Mouse (Mus musculus) forebrain, embryonic 14.5 days (tissue): ENCODE results near the gene Clspn. TPM values are rescaled to one million over a fixed set of nuclear protein-coding genes. Genes with fewer than 3 reads are reported as not detected.

Source experiments
- ATAC-seq: fragments of 200-750 bp; cut with Nextera tagmentation; 2 replicates; pipeline ENCODE4 v1.8.0; 2017; ENCODE audit warnings: mild to moderate bottlenecking, moderate library complexity
- DNase-seq: peaks from one replicate; pipeline ENCODE4 v3.0.0-alpha.2; 2015; ENCODE audit warnings: low spot score
- H3K27ac ChIP-seq: fragments of 300-500 bp; sonication (generic); 2 replicates; pipeline ENCODE4 v1.5.1; 2014; ENCODE audit warnings: low read depth, mild to moderate bottlenecking, control low read depth, low read length, moderate library complexity
- H3K27me3 ChIP-seq: fragments of 300-500 bp; sonication (generic); replicated peaks from 2 replicates; pipeline ENCODE4 v1.6.1; 2014; ENCODE audit warnings: low read length, control low read depth, mixed read lengths; ENCODE audit not compliant: control insufficient read depth, insufficient read depth
- H3K36me3 ChIP-seq: fragments of 300-500 bp; sonication (generic); 2 replicates; pipeline ENCODE4 v1.6.1; 2014; ENCODE audit warnings: low read length, control low read depth; ENCODE audit not compliant: control insufficient read depth, insufficient read depth
- H3K4me1 ChIP-seq: fragments of 300-500 bp; sonication (generic); 2 replicates; pipeline ENCODE4 v1.6.1; 2014; ENCODE audit warnings: antibody characterized with exemption, low read length, control low read depth; ENCODE audit not compliant: control insufficient read depth, insufficient read depth
- H3K4me2 ChIP-seq: fragments of 300-500 bp; sonication (generic); 2 replicates; pipeline ENCODE4 v1.6.1; 2014; ENCODE audit warnings: mild to moderate bottlenecking, control low read depth, low read length
- H3K4me3 ChIP-seq: fragments of 300-500 bp; sonication (generic); 2 replicates; pipeline ENCODE4 v1.5.1; 2014; ENCODE audit warnings: low read depth, low read length, control low read depth
- H3K9ac ChIP-seq: fragments of 300-500 bp; sonication (generic); 2 replicates; pipeline ENCODE4 v1.6.1; 2014; ENCODE audit warnings: mild to moderate bottlenecking, low read length, control low read depth, moderate library complexity
- H3K9me3 ChIP-seq: fragments of 300-500 bp; sonication (generic); replicated peaks from 2 replicates; pipeline ENCODE4 v1.6.1; 2016; ENCODE audit warnings: low read length, control low read depth, mixed read lengths; ENCODE audit not compliant: control insufficient read depth
- WGBS: fragments of 180-500 bp; shearing (Covaris S2); extraction: QIAGEN DNeasy Blood & Tissue Kit; methylation state at CpG from one replicate; pipeline ENCODE4 v1.1.7; 2014; 5-methylcytosine and 5-hydroxymethylcytosine counted together
- polyA plus RNA-seq: library from polyadenylated mRNA; unstranded; fragments of >200 nt; fragmentation: Nextera tagmentation; extraction: Ambion mirVana; gene quantifications from 2 replicates; pipeline ENCODE4 v1.2.1, GENCODE M21; 2014

Clspn gene
- polyA plus RNA-seq, 1 experiment from 2014 or later: 20.1 TPM

- 68% methylated on average over 7 of the region's 7 CpGs for WGBS
- H3K36me3 ChIP-seq: no peaks in the 10 kb centered on the region
Observed at GRCm38 (mm10) chr4:126552136-126552535, 4.6 kb upstream of the Clspn start.

GRCm38 (mm10) chr4:126553105-126553504 is 3.6 kb upstream of the Clspn start:
- WGBS: 62% methylated on average over 8 of the region's 8 CpGs
- Histone ChIP-seq H3K9me3 (no peaks in the 10 kb centered on the region), H3K4me1 (peaks cover 4% of the 10 kb centered on the region; the same call in 1 of the 2 replicates), H3K4me2 (no peak overlapping the region), H3K36me3 (no peaks in the 10 kb centered on the region), H3K27ac (no peak overlapping the region), H3K4me3 (no peak overlapping the region), H3K27me3 (no peaks in the 10 kb centered on the region), H3K9ac (no peak overlapping the region)
- no peak for ATAC-seq
- peak; percentile 12 for DNase-seq

More at GRCm38 (mm10) chr4:126552136-126552535, 4.6 kb upstream of the Clspn start:
- DNase-seq (peak; percentile 39), ATAC-seq (no peak)
- Histone ChIP-seq H3K9ac (no peak overlapping the region), H3K4me1 (peaks cover 4% of the 10 kb centered on the region; the same call in 1 of the 2 replicates), H3K27ac (no peak overlapping the region), H3K9me3 (no peaks in the 10 kb centered on the region), H3K4me2 (no peak overlapping the region), H3K27me3 (no peaks in the 10 kb centered on the region), H3K4me3 (no peak overlapping the region)

GRCm38 (mm10) chr4:126553685-126554084 is 3.0 kb upstream of the Clspn start:
- Histone ChIP-seq H3K4me1 (peaks cover 6% of the 10 kb centered on the region), H3K27me3 (no peaks in the 10 kb centered on the region), H3K36me3 (no peaks in the 10 kb centered on the region), H3K9ac (no peak overlapping the region), H3K27ac (no peak overlapping the region), H3K4me2 (no peak overlapping the region), H3K9me3 (no peaks in the 10 kb centered on the region), H3K4me3 (no peak overlapping the region)
- ATAC-seq: no peak
- DNase-seq: no peak
- WGBS: 95% methylated on average over 1 of the region's 1 CpGs

- no peaks in the 10 kb centered on the region for H3K27me3 ChIP-seq
- peaks cover 6% of the 10 kb centered on the region for H3K4me1 ChIP-seq
- no peak overlapping the region for H3K9ac ChIP-seq
- no peak overlapping the region for H3K27ac ChIP-seq
- H3K36me3 ChIP-seq: no peaks in the 10 kb centered on the region
- ATAC-seq (no peak), DNase-seq (peak; percentile 74)
- no peaks in the 10 kb centered on the region for H3K9me3 ChIP-seq
- H3K4me2 ChIP-seq: no peak overlapping the region
- no peak overlapping the region for H3K4me3 ChIP-seq
- 31% methylated on average over 3 of the region's 3 CpGs for WGBS
Observed at GRCm38 (mm10) chr4:126554462-126554861, 2.3 kb upstream of the Clspn start.

GRCm38 (mm10) chr4:126563798-126564197 is 7.1 kb downstream of the Clspn start:
- H3K27me3 ChIP-seq: no peaks in the 10 kb centered on the region
- ATAC-seq (no peak), DNase-seq (no peak)
- H3K4me2 ChIP-seq: no peak overlapping the region
- 92% methylated on average over 6 of the region's 6 CpGs for WGBS
- no peak overlapping the region for H3K9ac ChIP-seq
- H3K9me3 ChIP-seq: no peaks in the 10 kb centered on the region
- no peak overlapping the region for H3K4me3 ChIP-seq
- H3K27ac ChIP-seq: no peak overlapping the region
- peaks cover 57% of the 10 kb centered on the region for H3K36me3 ChIP-seq
- H3K4me1 ChIP-seq: no peaks in the 10 kb centered on the region

- ATAC-seq (no peak), DNase-seq (no peak)
- Histone ChIP-seq H3K36me3 (peaks cover 54% of the 10 kb centered on the region), H3K27ac (no peak overlapping the region), H3K4me3 (no peak overlapping the region), H3K27me3 (no peaks in the 10 kb centered on the region), H3K4me2 (no peak overlapping the region), H3K9me3 (no peaks in the 10 kb centered on the region), H3K4me1 (no peaks in the 10 kb centered on the region), H3K9ac (no peak overlapping the region)
- WGBS: 97% methylated on average over 4 of the region's 4 CpGs
Observed at GRCm38 (mm10) chr4:126567243-126567642, 10.5 kb downstream of the Clspn start.

GRCm38 (mm10) chr4:126569783-126570182 is 13.0 kb downstream of the Clspn start:
- Histone ChIP-seq H3K36me3 (peaks cover 67% of the 10 kb centered on the region), H3K4me3 (no peak overlapping the region), H3K27ac (no peak overlapping the region), H3K9me3 (no peaks in the 10 kb centered on the region), H3K4me2 (no peak overlapping the region), H3K27me3 (no peaks in the 10 kb centered on the region), H3K9ac (no peak overlapping the region), H3K4me1 (no peaks in the 10 kb centered on the region)
- no peak for DNase-seq
- no peak for ATAC-seq
- WGBS: 98% methylated on average over 3 of the region's 3 CpGs

DNA sequence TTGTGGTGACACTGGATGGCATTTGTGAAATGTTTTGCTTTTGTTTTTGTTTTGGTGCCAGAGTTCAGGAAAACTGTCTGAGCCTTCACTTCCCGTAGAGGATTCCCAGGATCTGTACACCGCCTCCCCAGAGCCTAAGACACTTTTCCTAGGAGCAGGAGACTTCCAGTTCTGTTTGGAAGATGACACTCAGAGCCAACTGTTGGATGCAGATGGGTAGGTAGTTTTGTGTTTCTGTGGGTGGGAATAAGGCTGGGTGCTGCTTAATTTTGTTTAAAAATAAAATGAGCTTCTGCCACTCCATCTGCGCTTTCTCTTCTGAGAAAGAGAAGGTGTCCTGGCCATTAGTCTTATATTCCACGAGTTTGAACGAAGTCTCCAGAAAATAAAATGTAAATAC is 19.5 kb downstream of the Clspn start:
- WGBS: 95% methylated on average over 5 of the region's 5 CpGs
- Histone ChIP-seq H3K27ac (no peak overlapping the region), H3K4me1 (no peaks in the 10 kb centered on the region), H3K27me3 (no peaks in the 10 kb centered on the region), H3K9me3 (no peaks in the 10 kb centered on the region), H3K36me3 (peaks cover 89% of the 10 kb centered on the region), H3K4me2 (no peak overlapping the region), H3K4me3 (no peak overlapping the region), H3K9ac (no peak overlapping the region)
- no peak for ATAC-seq
- DNase-seq: no peak

DNA sequence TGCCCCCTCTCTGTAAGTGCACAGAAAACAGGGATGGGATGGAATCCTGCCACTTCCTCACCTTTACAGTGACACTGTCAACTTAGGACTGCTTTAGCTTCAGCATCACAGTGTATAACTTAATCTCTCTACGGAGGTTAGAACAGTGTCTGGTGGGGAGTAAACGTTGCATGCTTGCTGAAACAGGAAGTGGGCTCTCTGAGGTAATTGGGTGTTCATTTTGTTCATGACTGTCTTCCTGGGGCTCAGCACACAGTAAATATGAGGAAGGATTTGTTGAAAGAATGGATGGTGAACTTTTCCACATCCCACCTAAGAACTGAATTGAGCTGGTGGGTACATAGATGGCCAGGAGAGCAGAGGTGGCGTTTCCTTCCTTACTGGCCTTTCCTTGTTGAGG is 21.2 kb downstream of the Clspn start:
- Histone ChIP-seq H3K9ac (no peak overlapping the region), H3K9me3 (no peaks in the 10 kb centered on the region), H3K4me3 (no peak overlapping the region), H3K4me2 (no peak overlapping the region), H3K27ac (no peak overlapping the region), H3K36me3 (peaks cover 82% of the 10 kb centered on the region), H3K4me1 (no peaks in the 10 kb centered on the region), H3K27me3 (no peaks in the 10 kb centered on the region)
- 95% methylated on average over 3 of the region's 3 CpGs for WGBS
- no peak for ATAC-seq
- DNase-seq: no peak
